Mouse (Mus musculus) lung, postnatal 10 days (tissue): ENCODE data around the gene Il17a.
"Not testable (repeated sequence)": the region's sequence is repeated elsewhere in the genome, so short reads cannot be mapped to it uniquely, and the experiment has no call there.

ENCODE experiments used
- DNase-seq: peaks from one replicate; pipeline ENCODE4 v3.0.0; 2021

The Il17a gene

GRCm38 (mm10) chr1:20730903-20731302, at the start of gene Il17a:
Il17a (plus strand) TSS chr1:20730905.
- DNase-seq, result no peak

- no peak for DNase-seq
Observed at GRCm38 (mm10) chr1:20682849-20683248, 47.9 kb upstream of the Il17a start.

GRCm38 (mm10) chr1:20683386-20683785, 47.3 kb upstream of the Il17a start:
- no peak for DNase-seq

DNA sequence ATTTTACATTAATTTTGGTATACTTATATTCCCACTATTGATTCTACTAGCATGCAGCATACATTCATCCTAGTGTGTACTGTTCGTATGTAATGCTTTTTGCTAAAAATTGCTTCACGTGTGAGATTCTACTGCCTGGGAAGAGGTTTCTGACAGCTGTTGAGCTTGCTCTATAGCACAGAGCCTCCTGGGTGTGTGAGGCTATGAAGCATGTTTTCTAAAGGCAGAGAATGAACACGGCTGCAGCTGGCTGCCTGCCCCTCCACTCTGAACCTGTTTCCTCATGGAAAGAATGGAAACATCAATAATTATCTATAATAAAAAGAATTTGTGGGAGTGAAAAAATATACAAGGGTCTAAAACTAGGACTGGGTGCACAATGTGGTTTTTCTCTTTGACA, 46.9 kb upstream of the Il17a start:
- no peak for DNase-seq

DNA sequence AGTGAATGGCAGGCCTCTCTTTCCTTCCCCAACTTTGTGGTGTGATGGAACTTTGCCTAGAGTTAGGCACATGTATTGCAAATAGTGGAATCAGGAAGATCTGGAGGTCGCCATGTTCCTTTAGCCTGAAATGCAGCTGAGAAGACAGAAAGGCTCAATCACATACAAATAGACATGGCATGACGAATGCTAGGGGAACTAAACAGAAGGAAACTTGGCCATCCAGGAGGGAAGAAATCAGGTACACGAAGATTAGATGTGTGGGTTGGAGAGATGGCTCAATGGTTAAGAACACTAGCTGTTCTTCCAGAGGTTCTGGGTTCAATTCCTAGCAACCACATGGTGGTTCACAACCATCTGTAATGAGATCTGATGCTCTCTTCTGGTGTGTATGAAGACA, 46.3 kb upstream of the Il17a start:
- DNase-seq, result no peak

GRCm38 (mm10) chr1:20685393-20685792, 45.3 kb upstream of the Il17a start:
- DNase-seq, result no peak

GRCm38 (mm10) chr1:20685907-20686306, 44.8 kb upstream of the Il17a start:
- DNase-seq, result no peak

DNA sequence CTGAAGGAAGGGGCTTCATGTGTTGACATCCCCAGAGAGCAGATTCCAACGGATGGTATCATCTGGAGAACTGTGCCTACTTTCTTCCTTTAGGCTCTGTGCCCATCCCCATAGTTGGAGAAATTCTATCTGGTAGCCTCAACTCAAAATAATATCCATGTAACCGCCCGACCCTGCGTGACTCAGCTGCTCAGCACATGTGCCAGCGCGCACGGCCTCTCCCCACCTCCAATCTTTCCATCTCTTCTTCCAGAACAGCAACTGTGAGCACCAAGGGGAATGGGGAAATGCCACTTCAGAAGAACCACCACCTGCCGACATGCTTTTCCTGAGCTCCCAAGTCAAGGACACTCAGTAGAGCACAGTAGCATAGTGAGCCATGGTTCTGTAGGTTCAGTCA, 39.4 kb upstream of the Il17a start:
- no peak for DNase-seq

DNA sequence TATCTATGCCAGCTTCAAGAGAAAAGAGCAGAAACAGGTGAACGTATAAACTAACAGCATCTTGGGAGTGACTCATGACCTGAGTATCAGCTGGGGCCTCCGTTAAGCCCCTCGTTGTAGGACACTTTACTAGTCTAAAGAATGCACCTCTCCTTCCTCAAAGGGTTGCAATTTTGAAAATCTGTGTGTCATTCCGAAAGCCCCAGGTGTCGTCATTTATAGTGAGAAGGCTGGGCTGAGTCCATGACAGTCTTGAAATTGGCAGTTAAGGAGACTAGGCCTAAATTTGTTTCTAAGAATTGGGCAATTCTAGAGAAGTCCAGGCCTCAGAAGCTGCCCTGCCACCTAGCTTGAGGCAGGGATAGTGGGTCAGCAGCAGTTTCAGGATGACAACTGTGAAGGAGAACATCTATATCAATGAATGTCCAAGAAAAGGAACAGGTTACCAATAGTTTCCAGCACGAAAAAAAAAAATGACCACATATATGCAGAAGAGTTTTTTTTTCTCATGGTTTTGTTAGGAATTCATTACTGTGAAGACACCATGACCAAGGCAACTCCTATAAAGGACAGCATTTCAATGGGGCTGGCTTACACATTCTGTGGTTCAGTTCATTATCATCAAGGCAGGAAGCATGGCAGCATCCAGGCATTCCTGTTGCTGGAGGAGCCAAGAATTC, 36.9 kb upstream of the Il17a start:
- DNase-seq, result no peak

DNA sequence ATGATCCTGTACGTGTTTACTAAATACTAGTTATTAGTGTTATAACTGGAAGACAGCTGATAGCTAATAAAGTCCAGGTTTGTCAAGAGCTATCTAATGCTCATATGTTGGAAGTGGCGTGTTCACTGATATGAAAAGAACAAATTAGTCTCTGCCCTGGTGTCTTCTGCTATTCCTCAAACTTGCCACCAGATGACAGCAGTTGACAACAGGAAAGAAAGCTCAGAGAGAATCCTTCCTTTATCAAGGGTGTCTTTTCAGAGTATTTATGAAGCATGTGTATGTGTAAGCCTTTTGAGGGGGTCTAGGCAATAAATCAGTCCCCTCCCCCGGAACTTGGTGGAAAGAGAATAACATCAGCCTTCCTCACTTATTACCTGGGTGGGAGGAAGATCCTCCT, 30.7 kb upstream of the Il17a start:
- DNase-seq, result no peak

DNA sequence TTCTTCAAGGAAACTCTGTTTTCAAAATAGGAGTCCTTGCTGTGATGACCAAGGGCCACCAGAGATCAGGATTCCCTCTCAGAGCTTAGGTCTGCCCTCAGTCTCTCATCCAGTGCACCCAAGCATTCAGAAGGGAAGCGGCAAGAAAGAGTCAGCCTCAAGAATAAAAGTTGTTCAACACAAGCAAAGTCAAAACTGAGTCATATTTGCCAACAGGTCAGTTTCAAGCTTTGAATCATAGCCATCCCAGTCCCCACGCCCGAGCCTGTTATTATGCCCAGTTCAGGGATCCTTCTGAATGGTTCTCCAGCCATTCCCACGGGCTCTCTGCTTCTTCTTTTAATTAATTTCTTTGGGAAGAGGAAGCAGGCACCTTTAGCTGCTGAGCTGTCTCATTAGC, 5.9 kb downstream of the Il17a start:
- no peak for DNase-seq

- no peak for DNase-seq
Observed at GRCm38 (mm10) chr1:20738483-20738882, 7.8 kb downstream of the Il17a start.

DNA sequence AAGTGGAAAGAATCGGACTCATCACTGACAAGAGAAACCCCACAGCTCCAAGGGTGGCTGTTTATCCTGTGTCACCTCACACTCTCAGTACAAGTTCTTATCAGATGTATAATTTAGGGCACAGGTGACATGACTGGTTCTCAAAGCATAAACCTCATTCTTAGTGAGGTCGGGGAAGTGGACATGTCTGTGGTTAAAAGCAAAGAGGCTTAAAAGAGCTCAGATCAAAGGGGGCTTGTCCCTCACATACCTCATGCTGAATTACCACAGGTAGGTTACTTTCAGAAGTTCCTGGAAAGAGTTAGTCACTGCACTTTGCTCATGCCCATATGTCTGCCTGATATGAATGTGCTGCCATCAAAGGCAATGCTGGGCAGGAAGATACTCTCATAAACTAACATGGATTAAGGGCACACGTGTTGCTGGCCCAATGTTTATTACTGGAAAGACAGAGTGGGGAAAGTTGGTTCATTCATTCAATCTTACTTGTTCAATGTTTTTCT, 9.8 kb downstream of the Il17a start:
- no peak for DNase-seq

- DNase-seq, result no peak
Observed at GRCm38 (mm10) chr1:20754439-20754838, 23.7 kb downstream of the Il17a start.

DNA sequence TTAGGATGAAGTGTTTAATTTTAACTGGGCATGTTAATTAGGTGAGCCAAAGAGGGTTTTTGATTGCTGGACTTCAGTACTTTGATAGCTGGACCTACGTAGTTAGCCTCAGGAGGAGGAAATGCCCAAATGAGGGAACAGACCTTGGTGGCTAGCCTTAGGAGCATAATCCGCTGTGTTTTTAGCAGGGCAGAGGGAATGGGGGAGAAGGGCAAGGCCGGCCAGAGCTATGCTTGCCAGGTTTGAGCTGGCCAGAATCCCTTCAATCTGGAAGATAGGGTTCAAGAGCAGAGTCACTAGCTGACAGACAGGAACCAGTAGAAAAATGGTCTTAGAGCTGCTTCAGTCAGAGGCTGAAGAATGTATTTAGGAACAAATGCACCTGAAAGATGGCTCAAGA, 26.9 kb downstream of the Il17a start:
- DNase-seq, result no peak

DNA sequence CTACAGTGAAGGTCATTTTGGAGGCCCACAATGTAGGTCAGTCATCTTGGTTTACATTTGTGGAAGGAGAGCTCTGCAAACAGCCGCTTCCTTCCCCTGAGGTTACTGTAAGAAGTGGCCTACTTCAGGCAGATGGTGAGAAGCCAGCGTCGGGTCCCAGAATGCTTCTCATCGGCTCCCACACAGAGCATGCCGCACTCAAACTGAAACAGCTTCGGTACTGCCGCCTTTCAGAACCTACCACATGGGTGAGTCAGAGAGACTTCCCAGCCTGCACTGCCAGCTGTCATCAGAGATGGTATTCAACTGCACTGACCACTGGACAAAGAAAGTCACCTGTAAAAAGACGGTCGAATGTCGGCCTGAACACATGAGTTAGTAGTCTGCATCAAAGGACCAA, 29.1 kb downstream of the Il17a start:
- DNase-seq, result peak; percentile 7

- DNase-seq, result no peak
Observed at GRCm38 (mm10) chr1:20760331-20760730, 29.6 kb downstream of the Il17a start.

DNA sequence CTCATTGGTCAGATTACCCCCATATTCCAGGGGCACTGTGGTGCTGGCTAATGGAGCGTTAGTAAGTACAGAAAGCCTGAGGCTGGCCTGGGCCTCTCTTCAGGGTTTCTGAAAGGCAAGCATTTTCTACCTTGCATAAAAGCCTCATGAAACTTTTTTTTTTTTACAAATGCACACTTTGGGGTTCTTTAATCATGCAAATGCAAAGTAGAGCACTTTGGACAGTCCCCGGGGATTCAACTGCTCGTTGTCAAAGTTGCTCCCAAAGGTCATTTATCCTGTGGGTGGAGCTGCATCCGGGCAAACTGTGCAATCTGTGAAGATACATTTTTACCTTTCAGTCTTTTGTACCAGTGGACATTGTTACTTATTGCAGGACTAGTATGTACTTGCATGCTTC, 30.7 kb downstream of the Il17a start:
- DNase-seq, result no peak

DNA sequence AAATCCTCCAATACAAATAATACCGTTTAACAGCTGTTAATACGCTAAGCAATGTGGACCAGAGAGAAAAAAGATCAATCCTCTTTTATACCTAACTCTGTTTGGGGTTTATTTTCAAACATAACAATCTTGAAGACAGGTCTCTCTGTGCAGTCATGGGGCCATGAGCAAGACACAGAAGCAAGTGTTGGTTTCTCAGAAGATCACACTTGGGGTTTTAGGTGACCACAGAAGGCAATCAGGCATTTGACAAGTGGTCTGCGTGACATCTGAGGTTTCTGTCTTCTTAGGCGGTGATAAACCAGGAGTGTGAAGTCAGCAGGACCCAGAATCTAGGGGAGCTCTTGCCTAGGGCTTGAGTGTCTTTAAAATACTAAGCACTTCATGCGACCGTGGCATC, 35.8 kb downstream of the Il17a start:
- no peak for DNase-seq

GRCm38 (mm10) chr1:20774026-20774730, 43.5 kb downstream of the Il17a start:
- DNase-seq, result not testable (repeated sequence)

DNA sequence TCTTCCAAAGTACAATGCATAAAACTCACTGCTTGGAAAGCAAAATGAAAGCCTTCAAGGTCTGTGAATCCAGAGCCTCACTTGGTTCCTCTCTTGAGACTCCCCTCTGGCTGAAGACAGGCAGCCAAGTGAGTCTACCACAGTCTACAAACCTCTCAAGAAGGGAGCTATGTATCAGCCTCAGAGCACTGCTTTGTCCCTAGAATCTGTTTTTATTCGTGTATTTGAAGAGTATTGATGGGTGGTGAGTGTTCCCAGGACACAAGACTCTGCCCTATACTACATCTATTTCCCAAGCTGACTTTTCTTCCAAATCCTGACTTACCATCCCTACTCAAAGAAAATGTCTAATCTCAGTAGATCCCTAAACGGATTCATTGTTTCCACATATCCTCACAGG, 47.7 kb downstream of the Il17a start:
- DNase-seq, result no peak
